ENCODE assay signal across 18 mouse cellular contexts in the genomic region with DNA sequence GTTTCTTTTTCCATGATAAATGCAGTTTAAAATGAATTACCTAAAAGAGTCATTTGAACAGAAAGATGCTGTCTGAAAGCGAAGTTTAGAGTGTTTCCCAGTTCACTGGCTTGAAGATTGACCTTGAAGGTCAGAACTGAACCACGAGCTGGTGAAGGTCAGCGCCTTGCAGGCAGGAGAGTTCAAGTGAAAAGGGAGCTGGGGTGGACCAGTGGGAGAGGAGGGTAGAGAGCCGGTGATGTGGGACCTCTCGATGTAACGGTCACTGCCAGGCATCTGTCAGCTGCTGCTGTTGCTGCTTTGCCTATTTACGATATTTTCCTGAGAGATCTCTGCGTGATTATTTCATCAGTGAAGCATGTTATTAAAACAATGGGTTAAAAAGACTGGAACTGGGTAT.
"Had no signal": no experiment of that assay in that cellular context is flagged by ENCODE, and none has a peak within 500 bp of the region (broad histone marks: within the 10 kb centered on the region; RNA-seq: fewer than 3 reads in every experiment).

No protein-coding gene starts in this region.

- H3K27ac ChIP-seq: midbrain, embryonic 10.5 days; midbrain, embryonic 13.5 days; neural tube, embryonic 13.5 days; neural tube, embryonic 15.5 days had no signal

- ATAC-seq: midbrain, embryonic 13.5 days; midbrain, embryonic 16.5 days had no signal

- H3K9me3 ChIP-seq: midbrain, embryonic 10.5 days; midbrain, embryonic 13.5 days; neural tube, embryonic 13.5 days; neural tube, embryonic 15.5 days had no signal

- H3K4me1 ChIP-seq: midbrain, embryonic 10.5 days; midbrain, embryonic 13.5 days; neural tube, embryonic 13.5 days; neural tube, embryonic 15.5 days had no signal

- H3K4me3 ChIP-seq: midbrain, embryonic 10.5 days; midbrain, embryonic 13.5 days; myocyte; neural tube, embryonic 13.5 days; neural tube, embryonic 15.5 days had no signal

- H3K27me3 ChIP-seq: midbrain, embryonic 13.5 days; neural tube, embryonic 13.5 days; neural tube, embryonic 15.5 days had no signal

- DNase-seq: lung, adult 18-20 months; lung, embryonic 14.5 days; lung, postnatal 10 days; lung, postnatal 4 days; retina, postnatal 1 day; right cerebral cortex, adult 18-20 months; right cerebral cortex, postnatal 25 days; right cerebral cortex, postnatal 4 days; spleen, adult 18-20 months; thymus, adult 18-20 months; thymus, postnatal 14 days; thymus, postnatal 36 days had no signal

- H3K9ac ChIP-seq: lung, embryonic 14.5 days; midbrain, embryonic 13.5 days; neural tube, embryonic 13.5 days; neural tube, embryonic 15.5 days had no signal

- H3K4me2 ChIP-seq: lung, embryonic 14.5 days; midbrain, embryonic 13.5 days; neural tube, embryonic 13.5 days; neural tube, embryonic 15.5 days had no signal
